ENCODE assay signal across 8 mouse cellular contexts in genomic region chr14:56669046-56669620, GRCm38 (mm10). TPM values are rescaled to one million over a fixed set of nuclear protein-coding genes. Genes with fewer than 3 reads are reported as not detected.
DNase-seq lines count a peak whose midpoint lies in the region; ATAC-seq and TF ChIP-seq lines count a peak whose summit lies in the region.

No protein-coding gene starts in this region.

- no peaks in the 10 kb centered on the region for H3K27me3 ChIP-seq in heart, embryonic 13.5 days (replicated peaks)
- H3K27me3 ChIP-seq in G1E (ENCODE audit: insufficient read depth, low read length), result no peaks in the 10 kb centered on the region
- H3K27me3 ChIP-seq in forebrain, embryonic 15.5 days, result no peaks in the 10 kb centered on the region

- no peak for TF ChIP-seq CTCF in G1E (IDR thresholded peaks at IDR 0.05; ENCODE audit: low read depth, low read length)

- peak overlapping the region; percentile 87 for H3K4me2 ChIP-seq in heart, embryonic 13.5 days
- H3K4me2 ChIP-seq in forebrain, embryonic 15.5 days (replicated peaks), result peak overlapping the region; percentile 68

- H3K4me1 ChIP-seq in heart, embryonic 13.5 days, result peaks cover 29% of the 10 kb centered on the region
- H3K4me1 ChIP-seq in G1E (ENCODE audit: insufficient read depth, low read depth, low read length), result peaks cover 24% of the 10 kb centered on the region
- H3K4me1 ChIP-seq in forebrain, embryonic 15.5 days, result peaks cover 30% of the 10 kb centered on the region

- peaks cover 40% of the 10 kb centered on the region for H3K79me2 ChIP-seq in macrophage (ENCODE audit: inconsistent target)

- DNase-seq in heart, adult 18-20 months, result no peak
- no peak for DNase-seq in G1E (ENCODE audit: low spot score)
- no peak for DNase-seq in layer of hippocampus, adult 8-10 months (ENCODE audit: low spot score in 2 of 2)
- DNase-seq in spleen, postnatal 36 days (ENCODE audit: low spot score in 2 of 2), result no peak
- no peak for DNase-seq in kidney, postnatal 4 days

- WGBS in heart, embryonic 13.5 days, result 2% methylated on average over 13 of the region's 13 CpGs
- 10% methylated on average over 13 of the region's 13 CpGs for WGBS in forebrain, embryonic 15.5 days
- WGBS in macrophage (ENCODE audit: missing documents), result 9% methylated on average over 13 of the region's 13 CpGs

- ATAC-seq in heart, embryonic 13.5 days (ENCODE audit: extremely low read depth, insufficient number of reproducible peaks, low FRiP score, low TSS enrichment), result no peak
- no peak for ATAC-seq in G1E (ENCODE audit: extremely low read depth, insufficient number of reproducible peaks, low FRiP score, poor library complexity, severe bottlenecking)
- ATAC-seq in forebrain, embryonic 15.5 days (replicated peaks), result no peak

- peak overlapping the region; percentile 96 for H3K4me3 ChIP-seq in heart, embryonic 13.5 days
- H3K4me3 ChIP-seq in G1E (ENCODE audit: low read depth, low read length), result peak overlapping the region; percentile 97
- H3K4me3 ChIP-seq in forebrain, embryonic 15.5 days, result peak overlapping the region; percentile 89
- peak overlapping the region; percentile 73 for H3K4me3 ChIP-seq in macrophage (ENCODE audit: inconsistent target)

- H3K9ac ChIP-seq in heart, embryonic 13.5 days, result peak overlapping the region; percentile 94
- peak overlapping the region; percentile 78 for H3K9ac ChIP-seq in forebrain, embryonic 15.5 days (replicated peaks)

- no peaks in the 10 kb centered on the region for H3K9me3 ChIP-seq in heart, embryonic 13.5 days
- no peaks in the 10 kb centered on the region for H3K9me3 ChIP-seq in G1E (replicated peaks)
- no peaks in the 10 kb centered on the region for H3K9me3 ChIP-seq in forebrain, embryonic 15.5 days

- H3K36me3 ChIP-seq in heart, embryonic 13.5 days, result peaks cover 22% of the 10 kb centered on the region
- H3K36me3 ChIP-seq in G1E (replicated peaks), result peaks cover 33% of the 10 kb centered on the region
- H3K36me3 ChIP-seq in forebrain, embryonic 15.5 days, result peaks cover 12% of the 10 kb centered on the region
- H3K36me3 ChIP-seq in macrophage (ENCODE audit: inconsistent target), result peaks cover 19% of the 10 kb centered on the region

- peak overlapping the region; percentile 96 for H3K27ac ChIP-seq in heart, embryonic 13.5 days (replicated peaks)
- peak overlapping the region; percentile 92; the same call in 1 of the 2 replicates for H3K27ac ChIP-seq in forebrain, embryonic 15.5 days (replicated peaks)
- 0 out of 2 replicates have a peak overlapping the region, but pooled peaks have one; percentile 64 for H3K27ac ChIP-seq in macrophage

RNA-seq across cellular contexts. Expression of gene Mphosph8, which starts 1.1 kb away (rescaled TPM):
- 25.2 and 25.8 TPM in 2 replicates for polyA plus RNA-seq in heart, embryonic 13.5 days (2015; fragmentation: Nextera tagmentation; extraction: Ambion mirVana)
- 10 to 100 TPM; 27.0 to 29.0 TPM for total RNA-seq in heart, adult 18-20 months (2021)
- 64.3 and 70.9 TPM in 2 replicates for total RNA-seq in G1E (2014; fragmentation: Nextera tagmentation)
- total RNA-seq in G1E (2017), result 40.3 and 45.1 TPM in 2 replicates
- 7.9 and 9.6 TPM in 2 replicates for polyA plus RNA-seq in G1E (2012)
- 38.4 and 40.5 TPM in 2 replicates for polyA plus RNA-seq in forebrain, embryonic 15.5 days (2015; fragmentation: Nextera tagmentation; extraction: Ambion mirVana)
- total RNA-seq in macrophage (2018; cell fraction: chromatin; rRNA removed), result 10 to 100 TPM; 14.5 to 81.0 (median 47.7) TPM
- 10 to 100 TPM in 21 of 26 experiments, 1 to 10 TPM in 5; 6.3 to 19.6 (median 14.6) TPM for total RNA-seq in macrophage (2018; cell fraction: cytosol; rRNA removed)
- total RNA-seq in macrophage (2018; cell fraction: nucleus; rRNA removed), result 10 to 100 TPM; 11.0 to 65.6 (median 19.3) TPM
- 16.9 to 40.3 TPM (median 27.7 TPM) in 3 replicates for polyA plus RNA-seq in macrophage (2018)
- 10 to 100 TPM; 46.5 to 73.2 (median 62.1) TPM for total RNA-seq in layer of hippocampus, adult 8-10 months (2022)
